Mouse (Mus musculus): ENCODE measurements at regions not wholly inside any gene's neighbourhood (a gene's known extent, or its start where the extent isn't known, plus 50 kb on each side); places are given as distances from the start of the nearest gene placed in this dataset.

DNA sequence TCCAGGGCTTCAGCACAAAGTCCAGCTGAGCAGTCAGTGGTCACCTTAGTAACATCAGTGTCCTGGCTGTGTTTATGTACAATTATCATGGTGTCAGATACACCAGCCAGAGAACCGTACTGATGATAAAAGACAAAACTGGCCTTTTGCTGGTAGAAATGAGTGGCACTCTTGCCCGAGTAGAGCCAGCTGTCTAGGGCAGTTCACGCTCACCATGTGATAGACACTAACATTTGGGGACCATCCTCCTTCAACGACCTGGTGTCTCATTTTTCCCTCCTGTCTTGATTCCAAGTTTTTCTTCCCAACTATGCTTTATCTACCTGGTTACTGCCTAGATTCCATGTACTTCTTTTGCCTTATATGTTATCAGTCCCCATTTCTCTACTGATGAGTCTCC lies 349.3 kb downstream of the Lpin1 start:
- no peak for TF ChIP-seq CTCF (IDR thresholded peaks at IDR 0.05; ENCODE audit: low read depth)
- no peak for TF ChIP-seq EP300 (IDR thresholded peaks at IDR 0.05; ENCODE audit: low read depth)
